Mouse (Mus musculus): ENCODE data around the gene Msl3.

DNA sequence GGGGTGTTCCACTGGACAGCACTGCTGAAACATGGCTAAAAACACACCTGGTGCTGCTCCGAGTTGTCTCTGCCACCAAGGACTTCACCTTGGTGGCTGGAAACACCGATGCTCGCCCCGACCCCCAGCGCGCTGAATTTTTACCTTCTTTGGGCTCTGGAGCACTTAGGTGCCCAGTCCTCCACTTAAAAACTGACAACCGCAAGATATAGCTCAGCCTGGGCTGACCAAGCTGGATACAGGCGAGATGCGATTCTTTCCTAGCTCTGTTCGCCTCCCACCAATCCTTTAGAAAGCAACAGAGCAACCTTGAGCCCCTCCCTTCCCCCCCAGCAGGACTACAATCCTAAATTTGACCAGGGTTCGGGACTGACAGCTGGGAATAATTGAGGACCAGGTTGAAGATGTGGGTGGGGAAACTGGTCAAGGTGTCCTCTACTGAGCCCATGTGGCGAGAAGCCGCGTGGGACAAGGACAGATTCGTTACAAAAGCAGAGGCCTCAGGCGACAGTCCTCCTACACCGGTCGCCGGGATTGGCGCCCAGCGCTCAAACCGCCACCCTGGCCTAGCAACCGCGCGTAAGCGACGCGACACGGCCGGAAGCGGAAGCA, 679 bp downstream of the Msl3 start:
- no peak for TF ChIP-seq GATA1 (IDR thresholded peaks at IDR 0.05; ENCODE audit: borderline replicate concordance, low read length)
- TF ChIP-seq FLI1 (IDR thresholded peaks at IDR 0.05; ENCODE audit: low read length), result peak; percentile 30; the same call in 1 of the 2 replicates

Measured in megakaryocyte, embryonic 14.5 days (primary cell).